Mouse (Mus musculus) embryonic fibroblast, embryonic 13.5 days (primary cell): Measurements from ENCODE around the gene Myo1d. TPM values are rescaled to one million over a fixed set of nuclear protein-coding genes. Genes with fewer than 3 reads are reported as not detected.

ENCODE experiments used
- H3K27ac ChIP-seq: 2 replicates; pipeline ENCODE4 v1.5.1; 2012; ENCODE audit warnings: low read length, control low read depth, inconsistent platforms; ENCODE audit not compliant: insufficient read depth
- H3K4me1 ChIP-seq: 2 replicates; pipeline ENCODE4 v1.6.1; 2011; ENCODE audit warnings: low read length; ENCODE audit not compliant: control insufficient read depth, insufficient read depth
- H3K4me3 ChIP-seq: 2 replicates; pipeline ENCODE4 v1.5.1; 2011; ENCODE audit warnings: mild to moderate bottlenecking, control low read depth, low read length; ENCODE audit not compliant: insufficient read depth
- CTCF ChIP-seq: IDR thresholded peaks from 2 replicates; pipeline ENCODE4 v1.5.1; 2011; ENCODE audit warnings: mild to moderate bottlenecking, control low read depth, low read length, moderate library complexity, borderline replicate concordance; ENCODE audit not compliant: insufficient read depth
- POLR2A ChIP-seq: IDR thresholded peaks from 2 replicates; pipeline ENCODE4 v1.6.1; 2011; ENCODE audit warnings: low read depth, mild to moderate bottlenecking, control low read depth, low read length, moderate library complexity
- polyA plus RNA-seq: library from polyadenylated mRNA; stranded (reverse); fragments of >200 nt; gene quantifications from 2 replicates; pipeline ENCODE4 v1.2.4, GENCODE M21; 2011; ENCODE audit warnings: low read depth; ENCODE audit not compliant: missing spikeins, insufficient read length

Myo1d gene
- polyA plus RNA-seq, 1 experiment: 29.5 TPM

DNA sequence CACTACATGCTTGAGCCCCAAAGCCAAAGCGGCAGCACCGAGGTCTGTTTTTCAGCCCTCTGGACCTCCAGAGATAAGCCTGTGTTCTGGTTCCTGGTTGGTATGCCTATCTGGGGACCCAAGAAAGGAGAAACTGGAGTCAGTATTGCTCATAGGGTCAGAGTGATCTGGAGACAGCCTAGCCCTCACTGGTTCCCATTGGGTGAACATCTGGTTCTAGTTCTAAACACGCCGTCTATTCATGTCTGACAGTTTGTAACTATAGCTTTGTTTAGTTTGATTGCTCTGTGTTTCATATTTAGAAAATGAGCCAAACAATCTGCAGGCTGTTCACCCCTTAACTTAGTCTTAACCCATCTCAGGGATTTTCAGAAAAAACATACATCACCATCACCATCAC is 151.2 kb downstream of the Myo1d start:
- TF ChIP-seq POLR2A (no peak), CTCF (no peak)
- H3K4me3 ChIP-seq: no peak overlapping the region
- H3K4me1 ChIP-seq: peaks cover 5% of the 10 kb centered on the region
- no peak overlapping the region for H3K27ac ChIP-seq

DNA sequence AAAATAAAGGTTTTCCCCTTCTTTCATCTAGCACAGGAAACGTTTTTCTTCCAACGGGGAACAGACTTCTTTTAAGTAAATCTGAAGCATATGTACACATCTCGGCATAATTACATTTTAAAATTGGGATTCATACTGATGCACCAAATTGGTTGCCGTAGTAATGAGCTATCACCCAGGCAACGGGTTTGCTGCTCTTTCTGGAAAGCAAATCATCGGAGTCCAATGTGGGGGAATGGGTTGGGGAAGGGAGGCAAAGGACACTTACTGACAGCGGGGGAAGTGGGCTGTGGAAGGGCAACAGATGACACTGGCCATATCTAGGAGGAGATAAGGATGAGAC is 156.8 kb downstream of the Myo1d start:
- H3K27ac ChIP-seq: no peak overlapping the region
- no peak overlapping the region for H3K4me3 ChIP-seq
- H3K4me1 ChIP-seq: no peaks in the 10 kb centered on the region
- TF ChIP-seq POLR2A (no peak), CTCF (no peak)

GRCm38 (mm10) chr11:80622233-80623037 is 157.4 kb downstream of the Myo1d start:
- Histone ChIP-seq H3K4me3 (no peak overlapping the region), H3K27ac (no peak overlapping the region), H3K4me1 (no peaks in the 10 kb centered on the region)
- TF ChIP-seq POLR2A (no peak), CTCF (no peak)

- TF ChIP-seq CTCF (no peak), POLR2A (no peak)
- Histone ChIP-seq H3K4me3 (no peak overlapping the region), H3K4me1 (no peaks in the 10 kb centered on the region), H3K27ac (no peak overlapping the region)
These were observed 164.7 kb downstream of the Myo1d start for GRCm38 (mm10) chr11:80614949-80615725.

GRCm38 (mm10) chr11:80614418-80614817 is 165.4 kb downstream of the Myo1d start:
- Histone ChIP-seq H3K4me3 (no peak overlapping the region), H3K4me1 (no peaks in the 10 kb centered on the region), H3K27ac (no peak overlapping the region)
- no peak for TF ChIP-seq POLR2A
- no peak for TF ChIP-seq CTCF

DNA sequence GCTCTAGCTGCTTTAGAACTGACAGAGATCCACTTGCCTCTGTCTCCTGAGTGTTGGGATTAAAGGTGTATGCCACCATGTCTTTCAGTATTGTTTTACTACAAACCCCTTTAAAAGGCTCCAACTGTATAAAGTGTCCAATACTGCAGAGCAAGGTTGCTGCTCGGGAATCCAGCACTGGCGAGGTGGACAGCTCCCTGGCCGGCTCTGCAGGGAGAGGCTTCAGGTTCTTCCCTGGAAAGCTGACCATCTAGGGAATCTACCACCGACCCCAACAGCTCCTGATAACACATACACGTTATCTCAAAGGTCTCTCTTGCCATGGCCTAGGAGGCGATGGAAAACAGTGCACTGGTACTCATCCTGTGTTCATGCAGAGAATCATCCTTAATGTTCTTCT is 166.3 kb downstream of the Myo1d start:
- TF ChIP-seq POLR2A (no peak), CTCF (no peak)
- no peaks in the 10 kb centered on the region for H3K4me1 ChIP-seq
- no peak overlapping the region for H3K27ac ChIP-seq
- no peak overlapping the region for H3K4me3 ChIP-seq

DNA sequence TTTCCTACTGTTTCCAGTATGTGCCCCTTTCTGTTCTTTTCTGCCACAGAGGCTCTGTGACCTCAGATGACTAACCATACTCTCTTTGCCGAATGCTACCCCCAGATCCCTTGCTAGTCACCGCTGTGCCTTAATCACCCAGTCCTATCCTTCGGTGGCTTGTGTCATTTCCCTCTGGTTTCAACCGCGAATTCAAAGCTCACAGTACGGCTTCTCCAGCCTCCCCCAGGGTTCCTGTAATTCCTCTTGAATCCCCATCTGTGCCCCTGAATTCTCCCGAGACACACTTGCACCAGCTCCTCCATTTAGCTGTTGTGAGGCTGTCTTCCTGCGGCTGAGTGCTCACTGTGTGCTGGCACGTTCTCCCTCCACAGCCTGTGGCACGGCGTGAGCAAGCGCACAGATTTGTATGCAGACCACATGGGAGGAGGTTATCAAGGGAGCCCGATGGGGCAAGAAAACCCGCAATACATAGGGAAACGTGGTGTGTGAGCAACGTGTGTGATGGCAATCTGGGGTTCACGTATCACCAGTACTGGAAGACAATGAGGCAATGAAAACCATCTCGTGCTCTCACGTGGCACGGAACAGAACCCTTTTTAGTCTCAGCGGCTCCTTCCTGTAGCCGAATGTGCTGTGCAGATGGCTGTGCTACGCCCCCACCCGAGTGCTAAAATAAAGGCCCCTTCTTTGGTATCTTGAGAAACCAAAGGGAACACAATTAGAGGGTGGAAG is 177.0 kb downstream of the Myo1d start:
- TF ChIP-seq CTCF (no peak), POLR2A (no peak)
- Histone ChIP-seq H3K4me3 (peak overlapping the region; percentile 1; the same call in 1 of the 2 replicates), H3K27ac (no peak overlapping the region; the same call in 1 of the 2 replicates), H3K4me1 (no peaks in the 10 kb centered on the region)

DNA sequence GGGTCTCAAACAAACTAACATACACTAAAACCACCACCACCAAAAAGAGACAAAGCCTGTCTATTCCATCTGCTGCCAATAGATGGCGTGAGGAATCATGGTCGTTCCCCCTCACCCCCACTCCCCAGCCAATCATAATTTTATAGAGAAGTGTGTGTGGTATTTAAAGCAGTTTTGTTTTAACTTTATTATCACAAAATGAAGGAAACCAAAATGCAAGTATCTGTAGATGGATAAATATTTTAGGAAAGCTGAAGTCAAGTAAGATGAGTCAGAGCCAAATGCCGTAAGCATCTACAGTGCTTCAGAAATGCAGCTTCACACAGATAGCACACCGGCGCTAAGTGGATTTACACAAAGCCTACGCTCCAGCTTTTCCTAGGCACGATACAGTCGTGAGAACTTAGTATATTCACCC is 177.8 kb downstream of the Myo1d start:
- Histone ChIP-seq H3K4me3 (no peak overlapping the region), H3K27ac (no peak overlapping the region), H3K4me1 (no peaks in the 10 kb centered on the region)
- TF ChIP-seq CTCF (no peak), POLR2A (no peak)

DNA sequence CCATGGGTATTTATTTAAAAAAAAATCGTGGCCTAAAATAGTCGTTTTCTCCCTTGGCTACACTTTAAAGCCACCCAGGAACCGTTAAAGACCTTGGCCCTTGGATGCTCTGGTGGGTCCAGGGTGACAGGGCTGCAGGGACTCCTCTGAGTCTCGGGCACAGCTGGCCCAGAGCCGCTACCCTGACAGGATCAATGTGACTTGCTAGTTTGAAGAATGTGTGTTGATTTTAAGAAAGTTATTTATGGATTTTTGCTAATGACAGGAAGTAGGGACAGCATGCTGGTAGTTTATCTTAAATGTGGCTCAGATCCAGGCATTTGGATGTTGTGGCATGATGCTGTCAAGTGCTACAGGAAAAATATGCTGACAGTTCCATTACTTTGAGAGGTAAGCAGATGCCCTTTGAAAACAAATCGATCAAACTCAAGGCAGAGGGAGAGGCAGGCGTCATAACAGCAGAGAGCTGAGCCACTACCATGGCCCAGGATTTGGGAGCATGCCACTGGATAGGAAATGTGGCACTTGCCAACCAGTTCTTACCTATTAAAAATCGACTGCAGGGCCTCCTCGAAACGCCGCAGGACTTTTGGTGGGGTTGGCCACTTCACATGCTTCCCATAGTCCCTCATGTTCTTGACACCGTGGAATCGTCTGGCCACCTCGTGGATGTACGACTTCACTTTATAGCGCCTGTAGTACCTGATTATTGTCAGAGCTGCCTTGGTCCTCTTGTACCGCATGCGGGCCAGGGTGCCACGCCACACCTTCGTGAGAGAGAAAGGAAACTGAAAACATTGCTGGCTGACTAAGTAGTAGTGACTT is 178.6 kb downstream of the Myo1d start:
- no peak overlapping the region for H3K4me3 ChIP-seq
- H3K27ac ChIP-seq: no peak overlapping the region
- no peaks in the 10 kb centered on the region for H3K4me1 ChIP-seq
- TF ChIP-seq POLR2A (no peak), CTCF (no peak)
